Mouse (Mus musculus) spleen, postnatal 36 days (tissue): ENCODE data around the gene Mavs.
"Not testable (repeated sequence)": the region's sequence is repeated elsewhere in the genome, so short reads cannot be mapped to it uniquely, and the experiment has no call there.

ENCODE experiments used
- DNase-seq, 2 experiments: peaks; one replicate each; pipeline ENCODE4 v3.0.0; 2022; ENCODE audit warnings: low spot score in 2 of 2, mixed read lengths in 1 of 2

Gene Mavs

DNA sequence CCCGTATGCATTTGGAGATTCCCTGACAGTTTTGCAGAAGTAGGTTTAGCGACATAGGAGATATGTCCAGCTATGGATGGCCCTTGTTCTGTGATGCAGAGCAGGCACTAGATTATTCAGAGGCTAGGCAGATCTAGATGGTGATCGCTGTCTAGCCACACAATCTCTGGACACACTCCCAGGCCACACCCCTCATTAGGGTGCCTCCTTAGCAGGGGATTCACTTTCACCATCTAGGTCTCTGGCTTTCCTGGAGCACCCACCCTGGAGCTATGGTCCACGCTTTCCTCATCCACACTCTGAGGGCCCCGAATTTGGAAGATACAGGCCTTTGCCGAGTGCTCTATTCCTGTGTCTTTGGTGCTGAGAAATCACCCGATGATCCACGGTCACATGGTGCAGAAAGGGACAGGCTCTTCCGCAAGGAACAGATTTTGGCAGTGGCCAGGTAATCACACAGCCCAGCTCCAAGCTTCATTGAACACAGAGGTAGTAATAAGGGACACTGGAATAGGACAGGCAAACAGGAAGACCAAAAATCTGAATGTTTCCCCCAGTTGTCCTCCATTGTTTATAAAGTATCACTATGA lies 22.7 kb upstream of the Mavs start:
- no peak for DNase-seq

DNA sequence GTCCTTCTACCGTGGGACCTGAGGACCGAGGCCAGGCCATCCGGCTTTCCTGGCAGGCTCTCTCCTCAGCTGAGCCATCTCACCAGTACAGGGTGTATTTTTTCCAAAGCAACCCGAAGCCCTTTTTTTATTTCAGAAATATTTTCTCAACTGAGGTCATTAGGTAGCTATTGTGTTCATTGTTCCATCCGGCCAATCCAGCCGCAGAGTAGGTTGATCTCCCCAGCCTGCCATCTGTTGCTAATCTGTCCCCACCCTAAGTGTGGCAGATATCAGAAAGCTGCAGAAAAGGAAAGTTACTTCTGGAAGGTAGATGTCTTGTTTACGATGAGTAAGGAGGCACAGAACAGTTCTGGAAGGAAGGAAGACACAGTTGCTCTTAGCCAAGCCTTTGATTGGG lies 20.1 kb upstream of the Mavs start:
- peak; percentile 24 to 55 for DNase-seq

DNA sequence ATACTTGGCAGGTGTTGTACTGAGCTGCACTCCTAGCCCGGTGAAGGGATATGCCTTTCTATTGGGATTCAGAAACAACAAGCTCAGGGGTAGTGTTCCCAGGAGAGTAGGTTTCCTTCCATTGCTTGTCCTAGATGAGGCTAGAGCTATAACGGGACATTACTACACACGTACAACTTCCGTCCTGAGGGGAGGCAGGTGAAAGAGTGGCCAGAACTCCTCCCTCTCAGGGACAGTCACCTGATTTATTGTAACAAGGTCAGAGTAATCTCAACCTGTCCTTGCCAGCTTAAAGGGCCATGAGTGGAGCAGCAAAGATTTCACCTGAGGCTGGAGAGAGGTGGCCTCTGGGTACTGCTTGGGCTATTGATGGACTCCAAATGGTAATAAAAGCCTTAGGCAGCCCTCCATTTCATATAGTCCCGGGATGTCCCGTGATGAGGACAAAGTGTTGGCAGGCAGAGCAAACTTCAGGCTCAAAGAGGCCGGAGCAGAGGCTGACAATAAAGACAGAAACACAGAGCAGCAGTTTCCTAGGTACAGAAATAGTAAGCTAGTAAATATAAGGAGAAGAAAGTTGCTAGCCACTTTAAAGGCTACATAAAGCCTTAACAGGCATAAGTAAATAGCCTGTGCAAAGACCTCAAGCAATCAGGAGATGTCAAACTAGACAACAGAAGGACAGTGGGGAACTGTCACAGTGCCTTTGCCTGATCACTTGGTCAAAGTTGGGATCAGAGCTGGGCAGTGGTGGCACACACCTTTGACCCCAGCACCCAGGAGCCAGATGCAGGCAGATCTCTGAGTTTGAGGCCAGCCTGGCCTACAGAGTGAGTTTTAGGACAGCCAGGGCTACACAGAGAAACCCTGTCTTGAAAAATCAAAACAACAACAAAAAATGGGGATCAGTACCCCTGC lies 17.7 kb upstream of the Mavs start:
- no peak for DNase-seq

DNA sequence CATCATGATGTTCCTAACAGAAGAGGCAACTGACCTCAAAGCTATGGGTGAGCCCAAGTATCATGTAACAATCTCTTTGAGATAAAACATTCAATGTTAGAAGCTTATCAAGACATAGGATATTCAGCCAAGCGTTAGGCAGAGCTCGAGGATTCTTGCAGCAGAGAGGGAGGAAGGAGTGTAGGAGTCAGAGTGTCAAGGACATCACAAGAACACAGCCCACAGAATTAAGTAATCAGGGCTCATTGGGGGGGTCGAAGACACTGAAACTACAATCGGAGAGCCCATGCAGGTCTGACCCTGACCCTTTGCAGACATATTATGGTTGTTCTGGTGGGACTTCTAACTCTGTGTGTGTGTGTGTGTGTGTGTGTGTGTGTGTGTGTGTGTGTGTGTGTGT lies 13.8 kb upstream of the Mavs start:
- no peak for DNase-seq

DNA sequence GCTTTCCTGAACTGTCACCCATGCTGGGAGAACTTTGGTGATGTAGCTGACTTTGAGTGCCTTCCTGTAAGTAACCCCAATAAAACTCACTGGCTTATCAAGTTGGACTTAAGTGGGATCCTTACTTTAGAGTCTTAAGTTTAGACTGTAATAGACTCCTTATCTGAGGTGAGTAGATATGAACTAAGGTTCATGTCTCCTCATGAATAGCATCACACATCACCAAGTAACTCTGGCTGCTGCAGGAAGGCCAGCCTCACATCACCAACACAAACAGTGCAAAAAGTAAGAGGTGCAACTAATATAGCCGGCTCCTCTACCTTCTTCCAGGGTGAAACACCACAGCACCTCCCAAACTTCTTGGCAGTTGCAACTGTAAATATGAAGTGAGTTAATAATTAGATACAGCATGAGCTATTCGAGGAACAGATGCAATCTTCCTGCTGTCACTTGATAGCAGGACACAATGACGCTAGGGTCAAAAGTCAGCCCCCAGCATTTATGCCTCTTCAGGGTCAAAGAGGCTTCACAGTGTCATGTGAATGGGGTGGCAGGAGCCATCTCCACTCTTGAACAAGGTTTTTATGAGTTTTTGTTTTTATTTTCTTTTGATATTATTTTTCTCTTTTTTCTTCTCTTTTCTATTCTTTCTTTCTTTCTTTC lies 11.9 kb upstream of the Mavs start:
- no peak for DNase-seq

DNA sequence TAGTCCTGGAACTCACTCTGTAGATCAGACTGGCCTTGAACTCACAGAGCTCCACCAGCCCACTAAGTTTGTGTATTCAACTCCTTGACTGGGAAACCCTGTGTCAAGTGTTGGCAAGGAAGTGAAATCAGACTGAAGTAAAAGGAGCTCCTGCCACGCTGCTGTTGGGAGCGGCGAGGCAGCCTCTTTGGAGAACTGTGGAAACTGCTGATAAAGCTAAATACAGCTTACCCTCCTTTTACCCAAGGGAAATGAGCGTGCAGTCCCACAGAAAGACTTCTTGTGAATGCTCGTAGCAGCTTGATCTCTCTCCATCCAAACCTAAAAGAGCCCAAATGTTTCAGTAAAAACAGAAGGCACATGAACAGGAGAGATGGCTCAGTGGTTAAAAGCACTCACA lies 11.3 kb upstream of the Mavs start:
- peak; percentile 26 to 36 for DNase-seq

DNA sequence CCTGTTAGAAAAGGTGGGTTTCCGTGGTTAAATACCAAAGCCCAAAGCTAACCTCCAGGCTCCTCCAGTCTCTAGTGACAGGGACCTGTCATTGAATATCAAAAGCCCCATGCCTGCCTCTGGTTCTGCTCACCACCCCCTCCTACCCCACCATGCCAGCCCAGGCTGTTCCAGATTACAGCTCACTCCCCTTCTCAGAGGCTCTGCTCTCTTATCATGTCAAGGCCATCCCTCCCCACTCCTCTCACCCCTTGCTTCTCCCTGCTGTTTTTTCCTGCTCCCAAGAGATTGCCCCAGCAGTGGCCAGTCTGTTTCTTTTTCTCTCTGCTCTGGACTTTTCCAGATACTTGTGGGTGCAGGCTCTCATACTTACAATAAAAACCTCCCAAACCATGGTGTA lies 10.3 kb upstream of the Mavs start:
- peak; percentile 52 to 66 for DNase-seq

DNA sequence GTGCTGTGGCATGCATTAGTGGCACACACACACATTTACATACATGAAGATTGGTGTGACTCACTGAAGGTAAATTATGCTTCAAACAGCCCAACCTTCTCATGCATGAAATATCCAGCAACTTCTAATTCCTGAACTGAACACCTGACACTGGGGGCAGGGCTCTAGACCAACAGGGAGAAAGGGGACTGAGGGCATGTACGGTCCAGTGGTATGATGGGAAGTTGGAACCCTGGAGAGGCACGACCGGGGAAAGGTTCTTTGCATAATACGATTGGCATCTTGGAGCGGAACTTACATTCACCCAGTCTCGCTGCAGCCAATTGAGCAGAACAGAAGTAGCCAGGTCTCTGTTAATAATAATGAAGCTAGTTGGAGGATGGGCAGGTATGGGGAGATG lies 8.7 kb upstream of the Mavs start:
- DNase-seq, result no peak

DNA sequence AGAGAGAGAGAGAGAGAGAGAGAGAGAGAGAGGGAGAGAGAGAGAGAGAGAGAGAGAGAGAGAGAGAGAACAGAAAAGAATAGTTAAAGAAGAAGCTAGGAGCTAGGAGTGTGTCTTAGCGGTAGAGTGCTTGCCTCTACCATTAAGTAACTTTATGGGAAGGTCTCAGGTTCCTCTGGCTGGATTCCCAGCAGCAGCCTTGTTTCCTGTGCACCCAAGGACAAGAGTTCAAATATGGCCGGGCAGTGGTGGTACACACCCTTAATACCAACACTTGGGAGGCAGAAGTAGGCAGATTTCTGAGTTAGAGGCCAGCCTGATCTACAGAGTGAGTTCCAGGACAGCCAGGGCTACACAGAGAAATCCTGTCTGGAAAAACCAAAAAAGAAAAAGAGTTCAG lies 7.2 kb upstream of the Mavs start:
- DNase-seq, result not testable (repeated sequence)

DNA sequence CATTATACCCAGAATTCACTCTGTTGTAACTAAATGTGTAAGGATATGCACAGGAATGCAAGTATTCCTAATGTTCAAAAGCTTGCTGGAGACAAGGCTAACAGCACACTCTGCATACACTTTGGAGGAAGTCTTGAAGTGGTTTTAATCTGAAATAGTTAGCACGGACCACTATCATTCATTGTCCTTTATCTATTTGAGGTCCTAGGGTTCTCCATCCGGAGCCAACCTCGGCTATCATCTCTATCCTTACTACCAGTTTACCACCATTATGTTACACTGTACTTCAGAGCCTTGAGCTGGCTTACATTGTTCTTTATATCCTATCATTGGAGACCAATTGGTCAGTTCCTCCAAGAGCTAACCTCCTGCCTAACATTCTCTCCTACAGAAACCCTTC lies 6.6 kb upstream of the Mavs start:
- DNase-seq, result no peak

DNA sequence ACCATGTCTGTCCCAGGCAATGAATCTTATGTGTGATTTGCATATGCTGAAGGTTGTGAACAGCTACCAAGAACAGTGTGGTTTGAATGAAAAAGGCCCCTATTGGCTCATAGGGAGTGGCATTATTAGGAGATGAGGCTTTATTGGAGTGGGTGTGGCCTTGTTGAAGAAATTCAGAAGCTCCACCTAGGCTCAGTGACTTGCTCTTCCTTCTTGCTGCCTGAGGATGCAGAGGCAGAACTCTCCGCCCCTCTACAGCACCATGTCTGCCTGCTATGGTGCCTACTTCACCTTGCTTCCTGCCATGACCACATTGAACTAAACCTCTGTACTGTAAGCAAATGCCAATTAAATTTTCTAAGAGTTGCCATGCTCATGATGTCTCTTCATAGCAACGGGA lies 1.3 kb upstream of the Mavs start:
- DNase-seq, result peak; percentile 51 to 64

DNA sequence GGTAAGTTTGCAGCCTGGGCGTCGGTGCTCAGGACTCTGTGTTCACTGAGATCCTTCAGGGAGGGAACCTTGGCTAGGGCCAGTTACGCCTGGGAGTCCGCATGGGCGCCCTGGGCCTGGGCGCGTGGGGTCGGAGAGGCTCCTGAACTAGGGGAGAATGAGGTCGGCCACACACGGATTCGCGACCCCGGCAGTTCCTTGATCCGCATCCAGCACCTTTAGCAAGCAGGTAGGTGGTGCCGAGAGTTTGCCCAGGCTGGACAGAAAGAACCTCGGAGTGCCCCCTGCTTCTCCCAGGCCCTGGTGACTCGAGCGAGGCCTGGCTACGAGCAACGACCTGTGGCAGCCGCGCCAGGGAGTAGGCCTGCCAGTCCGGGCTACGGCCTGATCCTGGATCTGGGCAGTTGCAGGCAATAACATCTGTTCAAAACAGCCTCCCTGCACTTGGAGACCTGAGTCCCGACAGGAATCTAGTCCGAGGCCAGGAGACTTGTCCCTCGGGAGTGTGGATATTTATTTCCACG lies 326 bp downstream of the Mavs start:
- no peak for DNase-seq

DNA sequence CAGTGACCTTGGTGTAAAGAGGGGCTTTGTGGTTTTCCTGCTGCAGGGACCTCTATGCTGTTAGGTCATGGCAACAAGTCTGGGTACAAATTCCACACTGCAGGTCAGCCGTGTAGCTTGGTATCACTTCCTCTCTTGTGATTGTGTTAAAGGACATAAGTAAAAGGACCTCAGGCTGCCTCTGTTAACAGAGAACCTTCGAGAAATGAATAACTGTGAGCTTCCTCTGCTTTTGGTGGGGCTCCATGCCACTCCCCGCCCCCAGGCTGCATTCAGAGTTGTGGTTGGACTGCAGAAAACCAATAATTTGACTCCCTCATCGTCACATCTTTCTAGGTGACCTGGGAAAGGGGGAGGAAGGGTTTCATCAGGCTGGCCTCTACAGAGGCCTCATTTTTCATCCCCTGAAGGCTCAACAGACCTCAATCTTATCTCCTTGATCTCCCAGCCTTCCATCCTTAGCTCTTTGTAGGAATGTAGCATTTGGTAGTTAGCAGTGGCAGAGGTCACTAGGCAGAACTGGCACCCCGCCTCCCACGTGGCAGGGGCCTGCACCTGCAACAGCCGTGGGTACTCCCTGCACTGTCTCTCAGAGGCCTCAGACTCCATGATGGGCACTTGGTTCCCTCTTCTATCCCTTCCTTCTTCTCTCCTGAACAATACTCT lies 1.2 kb downstream of the Mavs start:
- DNase-seq, result peak; percentile 70 to 71

DNA sequence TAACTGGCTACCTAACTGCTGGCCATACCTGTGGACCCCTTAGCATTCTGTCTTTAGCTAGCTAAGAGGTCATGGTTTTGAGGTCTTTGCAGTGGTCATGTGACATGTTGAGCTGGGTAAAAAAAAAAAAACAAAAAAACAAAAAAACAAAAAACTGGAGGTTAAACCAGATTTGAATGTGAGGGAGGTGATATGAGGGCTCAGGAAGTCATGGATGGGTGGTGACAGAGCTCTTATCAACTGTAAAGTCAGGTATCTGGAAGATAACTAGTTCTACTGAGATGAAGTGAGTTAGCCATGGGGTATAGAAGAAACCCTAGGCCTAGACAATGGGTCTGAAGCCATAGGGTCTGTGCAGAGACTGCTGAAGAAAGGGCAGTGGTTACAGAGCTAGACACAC lies 8.3 kb downstream of the Mavs start:
- DNase-seq, result no peak

DNA sequence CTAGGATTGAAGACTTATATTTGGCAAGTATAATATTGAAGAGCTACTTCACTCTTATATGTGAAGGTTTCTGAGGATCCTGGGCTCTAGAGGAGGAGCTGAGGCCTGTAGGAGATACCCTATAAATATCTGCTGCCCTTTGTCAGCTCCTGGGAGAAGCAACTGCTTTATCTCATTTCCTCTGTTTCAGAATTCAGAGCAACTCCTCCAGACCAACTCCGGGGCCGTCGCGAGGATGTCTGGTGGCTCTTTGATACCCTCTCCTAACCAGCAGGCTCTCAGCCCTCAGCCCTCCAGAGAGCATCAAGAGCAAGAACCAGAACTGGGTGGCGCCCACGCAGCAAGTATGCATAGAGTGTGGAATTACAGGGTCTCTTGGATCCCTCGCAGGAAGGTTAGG lies 9.1 kb downstream of the Mavs start:
- no peak for DNase-seq

DNA sequence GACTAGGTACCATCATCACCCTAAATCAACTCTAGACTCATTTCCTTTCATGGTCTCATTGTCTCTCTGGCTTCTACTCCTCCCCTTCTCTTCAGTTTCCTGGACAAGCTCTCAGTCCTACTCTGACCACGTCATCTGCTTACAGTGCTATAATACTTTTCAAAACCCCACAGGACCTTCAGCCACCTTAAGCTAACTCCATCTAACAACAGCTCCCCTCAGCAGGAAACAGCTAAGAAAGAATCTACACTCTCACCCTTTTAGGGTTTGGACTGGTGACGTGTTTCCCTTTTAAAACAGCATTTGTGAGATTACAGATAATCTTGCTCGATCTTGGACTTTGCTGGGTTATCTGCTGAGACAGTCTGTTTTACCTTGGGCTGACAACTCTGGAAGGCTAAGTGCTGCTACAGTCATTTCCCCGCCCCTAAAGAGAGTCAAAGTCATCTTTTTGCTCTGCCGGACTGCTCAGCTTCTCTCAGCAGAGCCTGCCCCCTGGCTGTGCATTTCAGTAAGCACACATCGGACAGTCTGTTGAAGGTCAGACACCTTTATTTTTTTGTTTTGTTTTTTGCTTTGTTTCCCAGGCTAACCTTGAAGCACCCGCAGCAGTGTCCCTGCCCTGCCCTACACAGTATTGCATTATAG lies 19.9 kb downstream of the Mavs start:
- DNase-seq, result peak; percentile 66 to 74

DNA sequence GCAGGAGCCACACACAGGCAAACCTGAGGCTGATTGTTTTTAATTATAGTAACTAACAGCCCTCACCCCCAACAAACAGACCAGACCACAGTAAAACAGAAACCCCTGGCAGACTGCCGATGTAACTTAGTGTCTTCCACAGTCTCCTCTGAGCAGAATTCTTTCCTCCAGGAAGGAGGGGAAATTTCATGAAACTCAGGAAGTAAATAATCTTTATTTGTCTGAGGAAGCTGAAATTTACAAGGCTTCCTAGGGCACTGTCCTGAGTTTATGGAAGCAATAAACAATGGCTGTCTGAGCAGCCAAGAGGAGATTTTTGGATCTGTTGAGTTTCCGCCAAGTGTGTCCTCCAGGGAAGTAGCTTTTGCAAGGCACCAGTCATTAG lies 20.5 kb downstream of the Mavs start:
- no peak for DNase-seq

DNA sequence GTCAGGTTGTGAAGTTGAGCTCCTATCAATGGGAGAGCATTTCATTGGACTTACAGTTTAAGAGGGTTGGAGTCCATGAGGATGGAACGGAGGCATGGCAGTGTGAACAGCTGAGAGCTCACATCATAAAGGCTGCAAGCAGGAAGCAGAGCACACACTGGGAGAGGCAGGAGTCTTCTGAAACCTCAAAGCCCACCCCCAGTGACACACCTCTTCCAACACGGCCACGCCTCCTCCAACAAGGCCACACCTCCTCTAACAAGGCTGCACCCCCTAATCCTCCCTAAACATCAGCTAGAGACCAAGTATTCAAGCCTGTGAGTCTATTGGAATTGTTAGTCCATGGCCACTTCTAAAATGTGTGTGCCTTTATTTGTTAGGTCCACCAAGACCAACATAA lies 21.9 kb downstream of the Mavs start:
- no peak for DNase-seq

DNA sequence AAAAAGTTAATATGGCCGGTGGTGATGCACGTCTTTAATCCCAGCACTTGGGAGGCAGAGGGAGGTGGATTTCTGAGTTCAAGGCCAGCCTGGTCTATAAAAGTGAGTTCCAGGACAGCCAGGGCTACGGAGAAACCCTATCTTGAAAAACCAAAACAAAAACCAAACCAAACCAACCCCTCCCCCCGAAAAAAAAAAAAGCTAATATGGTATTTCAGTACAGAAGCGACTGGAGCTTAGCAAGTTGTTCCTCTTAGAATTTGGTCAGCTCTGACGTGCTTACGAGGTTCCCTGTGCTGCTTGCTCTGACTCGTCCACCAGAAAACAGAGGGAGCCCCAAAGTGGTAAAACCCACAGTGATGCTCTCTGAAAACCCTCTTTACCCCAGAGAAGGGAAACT lies 24.8 kb downstream of the Mavs start:
- no peak for DNase-seq

DNA sequence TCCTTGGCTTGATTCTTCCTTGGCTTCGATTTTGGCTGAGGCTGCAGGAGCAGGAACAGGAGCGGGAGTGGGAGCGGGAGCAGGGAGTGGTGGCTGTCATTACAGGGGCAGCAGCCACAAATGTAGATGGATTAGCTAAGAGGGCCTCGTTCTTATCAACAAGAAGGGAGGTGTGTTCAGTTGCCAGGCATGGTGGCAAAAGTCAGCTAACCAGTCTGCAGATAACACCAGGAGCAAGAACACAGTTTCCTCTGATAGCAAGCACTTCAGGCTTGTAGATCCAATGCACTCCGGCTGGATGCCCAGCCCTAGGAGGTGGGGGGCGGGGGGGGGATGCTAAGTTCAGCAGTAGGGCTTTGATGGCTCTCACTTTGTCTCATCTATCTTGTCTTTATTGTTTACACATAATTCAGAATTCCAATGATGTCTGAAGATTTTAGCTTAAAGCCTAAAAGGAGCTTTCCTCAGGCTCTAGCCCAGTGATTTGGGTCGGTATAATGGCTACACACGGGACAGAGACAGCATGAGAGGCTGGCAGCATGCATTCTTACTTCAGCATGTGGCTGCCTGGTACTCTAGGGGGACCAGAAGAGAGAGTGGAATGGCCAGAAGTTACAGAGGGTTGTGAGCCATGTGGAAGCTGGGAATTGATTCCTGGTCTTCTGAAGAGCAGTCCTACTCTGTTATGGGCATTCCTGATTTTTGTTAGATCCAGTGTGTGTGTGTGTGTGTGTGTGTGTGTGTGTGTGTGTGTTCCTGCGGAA lies 26.9 kb downstream of the Mavs start:
- peak; percentile 11 to 31 for DNase-seq
